Mouse (Mus musculus): ENCODE measurements around the gene Anapc10.

GRCm38 (mm10) chr8:79748591-79748990 lies 37.0 kb downstream of the Anapc10 start:
- TF ChIP-seq CTCF (IDR thresholded peaks at IDR 0.05; ENCODE audit: extremely low read depth, insufficient read depth, insufficient read length, insufficient replicate concordance) (no peak), POLR2A (IDR thresholded peaks at IDR 0.05; ENCODE audit: low read depth, low read length) (no peak)

Data from spleen, adult 2 months (tissue).